Mouse (Mus musculus) G1E (cell line): ENCODE results near the gene Cnot6.
A peak's percentile ranks its signal among the peaks of the same experiment; 100 is the strongest.

Experiments
- CTCF ChIP-seq: IDR thresholded peaks from 2 replicates; pipeline ENCODE4 v1.5.1; 2012; ENCODE audit warnings: low read depth, low read length, inconsistent platforms, mixed read lengths
- GATA1 ChIP-seq: IDR thresholded peaks from 2 replicates; pipeline ENCODE4 v1.6.1; 2012; ENCODE audit warnings: borderline replicate concordance, low read length, inconsistent platforms, mixed read lengths
- GATA2 ChIP-seq: IDR thresholded peaks from 2 replicates; pipeline ENCODE4 v1.6.1; 2012; ENCODE audit warnings: low read depth, low read length, inconsistent platforms, borderline replicate concordance
- TAL1 ChIP-seq: conservative IDR thresholded peaks from 2 replicates; pipeline ENCODE4 v1.6.1; 2012; ENCODE audit warnings: low read depth, low read length, inconsistent platforms, mixed read lengths

- TF ChIP-seq CTCF (peak; percentile 86), GATA1 (no peak), GATA2 (no peak), TAL1 (no peak)
These were observed 15.4 kb upstream of the Cnot6 start for GRCm38 (mm10) chr11:49727877-49728276.
